Mouse (Mus musculus) heart, embryonic 14.5 days (tissue): Measurements from ENCODE around the gene Dnaja4. TPM values are rescaled to one million over a fixed set of nuclear protein-coding genes. Genes with fewer than 3 reads are reported as not detected.

Source experiments
- ATAC-seq: fragments of 200-750 bp; cut with Nextera tagmentation; 2 replicates; pipeline ENCODE4 v1.8.0; 2017; ENCODE audit warnings: low read depth, moderate TSS enrichment; ENCODE audit not compliant: insufficient number of reproducible peaks, insufficient read depth, low FRiP score
- H3K27ac ChIP-seq, 2 experiments: fragments of 200-500 bp in 1 of 2; fragments of 300-500 bp in 1 of 2; sonication (generic) in 1 of 2; replicated peaks in 1 of 2; 2 replicates each; pipeline ENCODE4 v1.5.1; 2012 to 2014; ENCODE audit warnings: low read depth in 2 of 2, low read length in 2 of 2, control low read depth in 1 of 2, mild to moderate bottlenecking in 1 of 2, mixed read lengths in 1 of 2; ENCODE audit not compliant: control insufficient read depth in 1 of 2, insufficient read depth in 1 of 2
- H3K27me3 ChIP-seq: fragments of 300-500 bp; sonication (generic); 2 replicates; pipeline ENCODE4 v1.6.1; 2014; ENCODE audit warnings: mild to moderate bottlenecking, low read length, control low read depth; ENCODE audit not compliant: control insufficient read depth, insufficient read depth
- H3K36me3 ChIP-seq: fragments of 300-500 bp; sonication (generic); 2 replicates; pipeline ENCODE4 v1.6.1; 2014; ENCODE audit warnings: mild to moderate bottlenecking, control low read depth, low read length, mixed read lengths; ENCODE audit not compliant: control insufficient read depth, insufficient read depth
- H3K4me1 ChIP-seq, 2 experiments: fragments of 200-500 bp in 1 of 2; fragments of 300-500 bp in 1 of 2; sonication (generic) in 1 of 2; 2 replicates each; pipeline ENCODE4 v1.6.1; 2012 to 2014; ENCODE audit warnings: low read length in 2 of 2, control low read depth in 1 of 2, mixed read lengths in 1 of 2; ENCODE audit not compliant: control insufficient read depth in 2 of 2, insufficient read depth in 2 of 2
- H3K4me2 ChIP-seq: fragments of 300-500 bp; sonication (generic); 2 replicates; pipeline ENCODE4 v1.6.1; 2014; ENCODE audit warnings: mild to moderate bottlenecking, low read length
- H3K4me3 ChIP-seq, 2 experiments: fragments of 200-500 bp in 1 of 2; fragments of 300-500 bp in 1 of 2; sonication (generic) in 1 of 2; 2 replicates each; pipeline ENCODE4 v1.5.1; 2012 to 2014; ENCODE audit warnings: low read length in 2 of 2, mild to moderate bottlenecking in 2 of 2, control low read depth in 1 of 2, low read depth in 1 of 2, moderate library complexity in 1 of 2; ENCODE audit not compliant: control insufficient read depth in 1 of 2, insufficient read depth in 1 of 2
- H3K9ac ChIP-seq: fragments of 300-500 bp; sonication (generic); 2 replicates; pipeline ENCODE4 v1.6.1; 2014; ENCODE audit warnings: mild to moderate bottlenecking, low read length
- H3K9me3 ChIP-seq: fragments of 300-500 bp; sonication (generic); 2 replicates; pipeline ENCODE4 v1.6.1; 2016; ENCODE audit warnings: low read length, control low read depth; ENCODE audit not compliant: control insufficient read depth
- WGBS: fragments of 180-500 bp; shearing (Covaris S2); extraction: QIAGEN DNeasy Blood & Tissue Kit; methylation state at CpG from one replicate; pipeline ENCODE4 v1.1.7; 2014; 5-methylcytosine and 5-hydroxymethylcytosine counted together
- microRNA-seq: library from miRNA; unstranded; fragments of <30 nt; microRNA quantifications from one replicate; pipeline ENCODE4, GENCODE M21; 2016
- polyA plus RNA-seq: library from polyadenylated mRNA; unstranded; fragments of >200 nt; fragmentation: Nextera tagmentation; extraction: Ambion mirVana; gene quantifications from 2 replicates; pipeline ENCODE4 v1.2.1, GENCODE M21; 2014

The Dnaja4 gene
- polyA plus RNA-seq, 1 experiment from 2014 or later = 30.1 TPM

DNA sequence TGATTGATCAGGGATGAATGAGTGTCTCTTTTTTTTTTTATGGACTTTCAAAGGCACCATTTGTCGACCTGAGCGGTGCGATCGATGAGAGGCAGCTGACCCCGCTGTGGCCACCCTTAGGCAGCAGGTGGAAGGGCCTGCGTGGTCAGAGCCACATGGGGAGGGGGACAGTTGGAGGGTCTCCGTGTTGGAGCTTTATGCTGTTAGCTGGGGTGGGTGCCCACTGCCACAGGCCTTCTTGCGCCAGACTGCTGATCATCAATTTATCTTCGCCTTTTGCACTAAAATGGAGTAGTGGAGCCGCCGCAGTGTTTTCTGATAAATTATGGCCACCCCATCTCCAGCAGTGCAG is 54.2 kb downstream of the Dnaja4 start:
- no peak overlapping the region for H3K4me3 ChIP-seq
- 74% methylated on average over 11 of the region's 11 CpGs for WGBS
- no peak overlapping the region for H3K9ac ChIP-seq
- no peaks in the 10 kb centered on the region for H3K36me3 ChIP-seq
- no peak overlapping the region for H3K27ac ChIP-seq
- H3K27me3 ChIP-seq = 0 out of 2 replicates have a peak, but pooled peaks cover 7% of the 10 kb centered on the region
- H3K4me1 ChIP-seq = no peaks in the 10 kb centered on the region
- no peak overlapping the region for H3K4me2 ChIP-seq
- no peaks in the 10 kb centered on the region for H3K9me3 ChIP-seq
- ATAC-seq = no peak

DNA sequence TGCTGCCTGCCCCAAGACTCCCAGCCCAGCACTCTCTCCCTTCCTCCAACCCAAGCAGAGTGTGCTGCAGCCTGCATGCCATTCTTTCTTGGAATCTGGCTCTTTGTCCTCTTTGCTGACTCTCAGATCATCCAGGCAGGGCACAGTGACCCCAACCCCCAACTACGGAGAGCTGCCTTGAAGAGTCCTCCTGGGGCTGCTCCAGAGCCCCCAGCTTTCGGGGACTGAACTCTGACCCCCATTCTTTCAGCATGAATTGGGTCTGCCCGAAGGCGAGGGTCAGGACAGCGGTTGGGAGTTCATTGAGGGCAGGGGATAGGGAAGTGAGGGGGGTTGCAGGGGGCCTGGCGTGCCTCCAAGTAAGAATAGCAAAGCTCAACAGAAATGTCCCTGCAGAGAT is 60.9 kb downstream of the Dnaja4 start:
- peaks cover 29% of the 10 kb centered on the region for H3K27me3 ChIP-seq
- H3K4me1 ChIP-seq = peaks cover 9 to 11% of the 10 kb centered on the region in 2 experiments; a peak in 3 of 4 replicates
- no peak overlapping the region; the same call in 1 of the 2 replicates for H3K9ac ChIP-seq
- H3K27ac ChIP-seq = no peak overlapping the region
- 47% methylated on average over 6 of the region's 6 CpGs for WGBS
- no peak for ATAC-seq
- H3K4me2 ChIP-seq = no peak overlapping the region
- no peak overlapping the region for H3K4me3 ChIP-seq
- no peaks in the 10 kb centered on the region for H3K36me3 ChIP-seq
- H3K9me3 ChIP-seq = no peaks in the 10 kb centered on the region

DNA sequence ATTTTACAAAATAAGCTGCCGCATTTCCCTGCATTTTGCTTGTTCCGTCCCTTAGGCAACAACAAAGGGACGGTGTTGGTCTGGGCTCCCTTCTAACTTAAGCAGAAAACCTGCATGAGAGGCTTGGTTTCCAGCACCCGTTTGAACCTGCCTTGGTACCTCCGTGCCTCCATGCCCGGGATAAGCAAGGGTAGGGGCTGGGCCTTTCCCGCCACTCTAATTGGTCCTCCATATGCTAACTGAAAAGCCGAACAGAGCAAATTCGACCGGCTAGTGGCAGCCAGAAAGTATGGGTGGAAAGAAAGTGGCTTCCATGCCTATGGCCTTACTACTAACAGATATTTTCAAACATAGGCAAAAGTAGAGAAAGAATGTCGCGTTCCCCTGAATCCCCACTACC is 65.4 kb downstream of the Dnaja4 start:
- H3K4me2 ChIP-seq = peak overlapping the region; percentile 74
- H3K27ac ChIP-seq = no peak overlapping the region
- H3K4me1 ChIP-seq = peaks cover 12 to 25% of the 10 kb centered on the region in 2 experiments; a peak in 3 of 4 replicates
- no peak overlapping the region for H3K4me3 ChIP-seq
- peaks cover 74% of the 10 kb centered on the region for H3K27me3 ChIP-seq
- no peaks in the 10 kb centered on the region for H3K36me3 ChIP-seq
- 31% methylated on average over 12 of the region's 12 CpGs for WGBS
- no peak for ATAC-seq
- H3K9ac ChIP-seq = no peak overlapping the region
- H3K9me3 ChIP-seq = no peaks in the 10 kb centered on the region

DNA sequence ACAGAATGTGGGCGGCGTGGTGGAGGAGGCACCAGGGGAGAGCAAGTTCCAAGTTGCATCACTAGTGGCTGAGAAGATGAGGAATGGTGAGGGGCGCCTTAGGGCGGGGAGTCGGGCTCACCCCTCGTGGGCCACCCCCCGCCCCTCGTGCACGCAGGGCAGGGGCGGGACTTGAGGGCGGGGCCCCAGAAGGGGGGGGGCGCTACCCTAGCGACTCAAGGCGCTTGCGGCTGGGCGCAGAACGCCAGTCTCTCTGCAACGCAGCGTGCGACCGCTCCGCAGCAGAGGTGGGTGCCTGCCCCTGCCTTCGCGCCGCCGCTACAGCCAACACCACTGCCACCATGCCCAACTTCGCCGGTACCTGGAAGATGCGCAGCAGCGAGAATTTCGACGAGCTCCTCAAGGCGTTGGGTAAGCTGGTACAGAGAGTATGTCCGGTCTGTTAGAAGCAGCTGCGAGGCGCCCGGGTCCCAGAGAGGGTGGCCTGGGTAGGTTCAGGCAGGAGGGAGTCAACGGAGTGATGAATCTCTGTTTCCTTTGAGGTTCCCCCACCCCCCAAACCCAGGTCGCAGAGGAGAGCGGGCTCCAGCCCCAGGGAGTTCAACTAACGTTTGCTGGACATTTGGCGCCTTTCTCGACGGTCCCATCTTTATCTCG is 66.0 kb downstream of the Dnaja4 start, which contains the start of gene Crabp1:
Gene Crabp1 (plus strand): TSS at position 188 of the 657 bp plus-strand sequence.
- Histone ChIP-seq H3K36me3 (no peaks in the 10 kb centered on the region), H3K9me3 (no peaks in the 10 kb centered on the region), H3K27me3 (peaks cover 80% of the 10 kb centered on the region), H3K4me2 (peak within 1 kb of the TSS; percentile 74), H3K9ac (peak within 1 kb of the TSS; percentile 4), H3K4me1 (peaks cover 6 to 20% of the 10 kb centered on the region in 2 experiments; a peak in 3 of 4 replicates), H3K4me3 (peak within 1 kb of the TSS; percentile 33 to 34), H3K27ac (no peak within 1 kb of the TSS)
- WGBS = under 1% methylated on average over 44 of the region's 45 CpGs
- no peak for ATAC-seq

DNA sequence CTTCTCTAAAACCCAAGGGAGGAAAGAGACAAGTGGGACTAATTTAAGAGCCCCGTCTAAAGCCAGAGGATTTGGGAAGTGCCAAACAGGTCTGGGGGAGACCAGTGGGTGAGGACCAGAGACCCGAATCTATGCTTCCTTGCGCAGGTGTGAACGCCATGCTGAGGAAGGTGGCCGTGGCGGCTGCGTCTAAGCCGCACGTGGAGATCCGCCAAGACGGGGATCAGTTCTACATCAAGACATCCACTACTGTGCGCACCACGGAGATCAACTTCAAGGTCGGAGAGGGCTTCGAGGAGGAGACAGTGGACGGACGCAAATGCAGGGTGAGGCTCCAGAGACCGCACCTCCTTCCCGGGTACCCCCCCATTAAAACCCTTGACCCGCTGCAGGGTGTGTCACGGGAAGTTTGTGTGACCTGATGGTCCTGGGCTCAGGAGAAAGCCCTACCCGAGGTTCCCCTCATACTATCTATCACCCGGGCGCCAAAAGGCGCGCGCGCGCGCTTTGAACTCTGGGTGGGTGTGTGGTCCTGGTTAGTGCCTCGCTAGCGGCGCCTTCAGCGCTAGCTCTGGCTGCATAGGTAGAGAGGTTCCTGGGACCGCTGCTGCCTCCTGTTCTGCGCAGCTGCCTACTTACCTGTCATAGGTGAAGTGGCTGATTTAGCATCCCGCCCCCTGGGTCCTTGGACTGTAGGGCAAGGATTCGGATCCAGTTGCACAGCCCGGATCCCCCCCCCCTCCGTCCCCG is 66.8 kb downstream of the Dnaja4 start:
- peaks cover 4 to 16% of the 10 kb centered on the region in 2 experiments; a peak in 3 of 4 replicates for H3K4me1 ChIP-seq
- under 1% methylated on average over 41 of the region's 41 CpGs for whole genome bisulfite sequencing
- peak overlapping the region; percentile 31; the same call in 1 of the 2 replicates for H3K9ac ChIP-seq
- ATAC-seq = no peak
- peak overlapping the region; percentile 74 for H3K4me2 ChIP-seq
- no peaks in the 10 kb centered on the region for H3K9me3 ChIP-seq
- H3K4me3 ChIP-seq = peak overlapping the region; percentile 20 to 34
- H3K27me3 ChIP-seq = peaks cover 88% of the 10 kb centered on the region
- H3K36me3 ChIP-seq = no peaks in the 10 kb centered on the region
- no peak overlapping the region for H3K27ac ChIP-seq

Small RNAs within 50 kb of the gene (microRNA-seq; reads per million reads assigned to microRNA genes)
- gene Mir5710 = not detected

Other genes starting within 250 kb of the Dnaja4 start
- gene Dmxl2, start 197.2 kb upstream of the Dnaja4 start, polyA plus RNA-seq = 8.5 and 11.4 TPM in 2 replicates
- not detected in 2 replicates for gene Sh2d7, start 159.9 kb upstream of the Dnaja4 start, polyA plus RNA-seq
- gene Cib2, start 138.7 kb upstream of the Dnaja4 start, polyA plus RNA-seq = 5.0 and 6.7 TPM in 2 replicates
- gene Idh3a, start 112.5 kb upstream of the Dnaja4 start, polyA plus RNA-seq = 502 and 560 TPM in 2 replicates
- 0.07 TPM in 1 of 2 replicates, not detected in the other for gene Acsbg1, start 37.0 kb upstream of the Dnaja4 start, polyA plus RNA-seq
- gene Wdr61, start 35.6 kb downstream of the Dnaja4 start, polyA plus RNA-seq = 103 and 105 TPM in 2 replicates
- gene Crabp1, start 65.9 kb downstream of the Dnaja4 start, polyA plus RNA-seq = 7.0 and 13.8 TPM in 2 replicates
- 28.4 and 31.0 TPM in 2 replicates for gene Ireb2, start 164.9 kb downstream of the Dnaja4 start, polyA plus RNA-seq
- gene Hykk, start 218.4 kb downstream of the Dnaja4 start, polyA plus RNA-seq = 2.8 and 3.1 TPM in 2 replicates